Mouse (Mus musculus) c-Kit-positive CD71-negative TER-119-negative erythroid progenitor cells, embryonic 14.5 days (primary cell): ENCODE data around the gene Usp36.
A peak's percentile ranks its signal among the peaks of the same experiment; 100 is the strongest.
"Not testable (repeated sequence)": the region's sequence is repeated elsewhere in the genome, so short reads cannot be mapped to it uniquely, and the experiment has no call there.

Experiments used
- DNase-seq: peaks from one replicate; pipeline ENCODE4 v3.0.0-alpha.2; 2013; ENCODE audit warnings: low read depth

The Usp36 gene

GRCm38 (mm10) chr11:118289999-118290889 lies at the start of gene Usp36:
Usp36 (minus strand) TSS chr11:118290244.
- DNase-seq = peak; percentile 99

DNA sequence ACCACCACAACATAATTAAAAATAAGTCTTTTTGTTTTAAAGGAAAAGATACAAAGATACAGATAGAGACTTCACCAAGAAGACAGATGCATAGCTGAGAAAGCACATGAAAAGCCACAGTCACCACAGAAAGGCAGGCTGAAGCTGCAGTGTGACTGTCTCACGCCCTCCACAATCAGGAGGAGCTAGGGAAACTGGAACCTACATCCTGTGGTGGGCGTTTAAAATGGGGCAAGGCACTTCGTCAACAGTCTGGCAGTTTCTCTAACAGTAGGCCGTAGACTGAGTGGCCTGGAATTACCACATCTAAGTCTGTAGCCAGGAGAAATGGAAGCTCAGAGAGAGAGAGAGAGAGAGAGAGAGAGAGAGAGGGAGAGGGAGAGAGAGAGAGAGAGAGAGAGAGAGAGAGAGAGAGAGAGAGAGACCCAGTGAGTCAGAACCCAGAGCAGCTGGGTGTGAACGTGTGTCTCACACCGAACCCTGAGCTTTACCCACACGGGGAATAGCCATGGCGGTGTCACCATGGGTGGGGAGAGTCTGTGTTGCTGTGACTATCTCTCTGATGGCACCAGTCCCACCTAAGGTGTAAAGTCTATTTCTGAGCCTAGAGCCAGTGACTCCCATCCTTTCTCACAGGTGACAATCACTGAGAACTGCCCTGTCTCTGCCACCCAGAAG lies 47.6 kb upstream of the Usp36 start:
- no peak for DNase-seq

DNA sequence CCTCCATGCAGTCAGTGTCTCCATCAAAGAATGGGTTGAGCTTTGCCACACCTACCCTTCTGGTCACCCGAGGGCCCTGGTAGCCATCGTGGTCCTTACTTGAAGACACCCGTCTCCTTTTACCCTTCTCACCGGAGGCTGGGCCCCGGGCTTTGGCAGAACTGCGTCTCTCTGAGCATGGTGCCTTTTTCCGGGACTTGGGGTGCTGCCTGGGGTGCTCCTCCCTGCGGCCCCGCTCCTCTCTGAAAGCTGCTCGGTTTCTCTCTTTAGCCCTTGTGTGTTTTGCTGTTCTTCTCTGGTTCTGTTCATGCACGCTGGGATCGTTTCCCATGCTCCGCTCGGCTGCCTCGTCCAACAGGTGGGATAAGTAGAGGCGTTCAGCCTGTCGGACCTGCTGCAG lies 43.4 kb upstream of the Usp36 start:
- DNase-seq = no peak

DNA sequence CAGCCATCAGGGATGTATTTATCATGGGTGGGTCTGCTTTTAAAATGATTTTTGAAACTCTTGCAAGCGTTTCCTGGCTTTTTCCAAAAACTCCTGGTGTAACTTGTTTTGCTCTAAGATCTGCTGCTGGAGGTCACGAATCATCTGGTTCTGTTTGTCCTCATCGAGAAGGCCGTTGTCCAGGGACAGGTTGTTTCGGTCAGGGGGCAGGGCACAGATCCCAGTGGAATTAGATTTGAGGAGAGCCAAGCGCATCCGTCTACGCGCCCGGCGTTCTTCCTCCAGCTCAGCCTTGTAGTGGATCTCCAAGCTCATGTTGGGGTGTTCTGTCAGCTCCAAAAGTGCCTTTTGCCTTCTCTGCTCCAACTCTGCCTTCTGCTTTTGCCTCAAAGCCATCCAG lies 42.3 kb upstream of the Usp36 start:
- DNase-seq = no peak

DNA sequence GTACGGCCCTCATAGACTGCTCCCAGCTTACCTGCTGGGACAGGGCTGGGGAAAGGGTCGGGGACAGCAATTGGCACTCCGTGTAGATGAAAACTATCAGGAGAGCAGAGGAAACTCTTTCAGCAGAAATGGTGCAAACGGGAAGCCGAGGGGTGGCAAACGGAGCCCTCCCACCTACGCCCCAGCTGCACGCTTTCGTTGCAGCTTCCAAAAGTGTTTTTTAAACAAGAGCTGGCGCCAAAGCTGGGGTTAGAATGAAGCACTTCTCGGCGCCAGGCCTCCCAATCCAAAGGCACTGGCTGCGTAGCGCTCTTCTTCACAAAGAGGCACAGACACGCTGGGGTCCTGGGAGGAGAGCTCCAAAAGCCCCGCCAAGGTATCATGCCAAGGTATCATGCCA lies 40.7 kb upstream of the Usp36 start:
- no peak for DNase-seq

GRCm38 (mm10) chr11:118330361-118330760 lies 40.3 kb upstream of the Usp36 start:
- no peak for DNase-seq

DNA sequence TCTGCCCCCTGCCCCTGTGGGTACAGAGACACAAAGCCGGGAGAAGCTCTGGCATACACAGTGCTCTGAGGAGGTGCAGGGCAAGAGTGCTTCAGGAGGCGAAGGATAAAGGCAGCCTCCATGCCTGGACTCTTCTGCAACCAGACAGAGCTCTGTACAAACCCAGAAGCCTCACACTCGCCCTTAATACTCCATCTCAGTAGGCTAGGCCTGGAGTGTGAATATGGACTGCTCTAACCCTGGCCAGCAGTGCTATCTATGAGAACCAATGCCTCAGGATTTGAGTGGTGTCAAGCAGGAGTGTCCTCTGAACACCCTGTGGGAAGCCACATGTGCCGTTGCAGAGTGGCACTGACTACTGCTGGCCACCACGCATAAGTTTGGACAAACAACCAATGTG lies 38.9 kb upstream of the Usp36 start:
- no peak for DNase-seq

GRCm38 (mm10) chr11:118328511-118328910 lies 38.5 kb upstream of the Usp36 start:
- no peak for DNase-seq

- DNase-seq = no peak
Observed at GRCm38 (mm10) chr11:118326991-118327971, 37.2 kb upstream of the Usp36 start.

DNA sequence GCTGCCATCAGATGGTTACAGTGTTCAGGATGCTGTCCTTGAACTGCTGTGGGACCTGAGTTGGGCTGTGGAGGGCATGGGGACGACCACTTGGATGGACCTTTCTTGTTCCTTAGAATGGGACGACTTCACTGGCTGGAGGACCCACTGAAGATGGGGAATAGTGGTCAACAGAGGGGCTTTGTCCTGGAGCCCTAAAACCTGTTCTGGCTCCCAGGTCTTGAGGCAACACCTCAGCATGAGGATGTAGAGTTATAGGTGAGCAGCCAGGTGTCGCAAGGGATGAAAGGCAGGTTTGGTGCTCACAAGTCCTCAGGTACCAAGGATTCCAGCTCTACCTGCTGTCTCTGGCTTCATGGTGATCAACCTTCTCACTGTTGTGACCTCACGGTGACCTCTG lies 36.4 kb upstream of the Usp36 start:
- DNase-seq = no peak

DNA sequence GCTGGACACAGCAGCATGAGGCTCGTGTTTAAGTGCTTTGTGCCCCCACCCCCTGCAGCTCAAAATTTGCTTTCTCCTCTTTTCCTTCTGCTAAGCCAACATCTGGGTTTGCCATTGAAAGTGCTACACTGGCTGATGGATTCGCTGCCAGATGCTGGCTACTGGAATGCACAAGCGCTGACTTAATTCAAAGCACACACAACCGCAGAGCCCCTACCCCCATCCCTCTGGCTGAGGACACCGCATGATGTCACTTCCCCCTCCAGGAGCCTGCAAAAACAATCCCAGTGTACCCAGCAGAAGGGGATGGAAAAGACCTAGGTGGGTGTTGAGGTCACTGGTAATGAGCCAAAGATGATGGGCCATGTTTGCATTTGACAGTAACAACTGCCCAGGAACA lies 34.5 kb upstream of the Usp36 start:
- no peak for DNase-seq

- no peak for DNase-seq
Observed at GRCm38 (mm10) chr11:118323974-118324373, 33.9 kb upstream of the Usp36 start.

DNA sequence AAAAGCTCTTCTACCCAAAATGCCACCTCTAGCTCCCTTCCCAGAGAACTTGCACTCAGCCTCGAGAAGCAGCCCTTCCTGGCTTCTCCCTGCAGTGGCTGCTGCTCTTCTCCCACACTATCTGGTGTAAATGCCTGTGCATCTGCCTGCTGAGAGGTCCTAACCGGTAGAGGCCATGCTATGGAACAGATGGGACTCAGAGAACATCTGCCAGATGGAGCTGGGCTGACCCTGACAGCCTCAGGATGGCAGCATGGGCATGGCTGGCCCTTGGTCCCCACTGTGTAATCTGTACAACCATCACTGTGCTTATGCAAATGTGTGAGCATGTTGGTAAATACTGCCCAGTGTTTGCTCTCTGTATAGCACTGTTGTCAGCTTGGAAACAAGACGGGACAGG lies 32.6 kb upstream of the Usp36 start:
- no peak for DNase-seq

- no peak for DNase-seq
Observed at GRCm38 (mm10) chr11:118321971-118322370, 31.9 kb upstream of the Usp36 start.

- no peak for DNase-seq
Observed at GRCm38 (mm10) chr11:118321500-118321899, 31.5 kb upstream of the Usp36 start.

GRCm38 (mm10) chr11:118318678-118319077 lies 28.6 kb upstream of the Usp36 start:
- peak; percentile 20 for DNase-seq

DNA sequence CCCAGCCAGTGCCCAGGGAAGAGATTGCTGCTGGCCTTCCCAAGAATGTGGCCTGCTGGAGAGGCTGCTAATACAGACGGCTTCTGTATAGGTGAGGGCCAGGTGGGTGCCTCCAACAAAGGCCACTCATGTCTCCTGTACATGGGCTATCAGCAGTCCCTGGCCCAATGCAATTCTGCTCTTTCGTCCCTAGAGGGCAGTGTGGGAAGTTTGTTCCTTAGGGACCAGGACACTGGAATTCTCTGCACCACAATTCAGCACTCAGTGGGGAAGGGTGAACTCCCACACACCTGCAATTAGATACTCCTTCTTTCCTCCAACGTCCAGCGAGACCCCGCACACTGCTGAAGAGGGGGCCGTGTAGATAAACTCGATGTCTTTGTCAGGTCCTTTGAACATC lies 27.1 kb upstream of the Usp36 start:
- DNase-seq = peak; percentile 43

GRCm38 (mm10) chr11:118316231-118316806 lies 26.3 kb upstream of the Usp36 start:
- DNase-seq = no peak

DNA sequence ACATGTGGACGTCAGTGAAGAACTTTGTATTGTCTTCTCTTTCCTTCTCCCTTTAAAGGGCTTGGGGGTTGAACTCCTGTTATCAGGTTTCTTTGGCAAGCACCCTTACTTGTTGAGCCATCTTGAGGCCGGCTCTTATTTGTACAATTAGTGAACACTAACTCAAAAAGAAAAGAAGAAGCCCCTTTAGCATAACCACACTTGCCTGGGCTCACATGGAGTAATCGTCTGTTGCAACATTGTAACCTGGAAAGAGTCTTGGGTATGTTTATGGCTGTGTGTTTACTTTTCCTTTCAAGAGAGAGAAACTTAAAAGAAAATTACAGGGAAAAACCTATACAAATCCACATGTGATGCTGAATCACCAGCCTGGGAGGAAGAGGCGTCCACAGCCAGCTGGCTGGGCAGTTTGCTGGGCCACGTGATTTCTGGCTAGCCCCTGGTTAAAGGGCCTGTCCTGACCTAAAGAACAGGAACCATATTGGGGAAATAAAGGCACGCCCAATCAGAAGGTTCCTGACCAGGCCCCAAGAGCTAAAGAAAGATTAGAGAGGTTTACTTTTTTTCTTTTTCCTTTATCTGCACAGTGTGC lies 22.2 kb upstream of the Usp36 start:
- no peak for DNase-seq

DNA sequence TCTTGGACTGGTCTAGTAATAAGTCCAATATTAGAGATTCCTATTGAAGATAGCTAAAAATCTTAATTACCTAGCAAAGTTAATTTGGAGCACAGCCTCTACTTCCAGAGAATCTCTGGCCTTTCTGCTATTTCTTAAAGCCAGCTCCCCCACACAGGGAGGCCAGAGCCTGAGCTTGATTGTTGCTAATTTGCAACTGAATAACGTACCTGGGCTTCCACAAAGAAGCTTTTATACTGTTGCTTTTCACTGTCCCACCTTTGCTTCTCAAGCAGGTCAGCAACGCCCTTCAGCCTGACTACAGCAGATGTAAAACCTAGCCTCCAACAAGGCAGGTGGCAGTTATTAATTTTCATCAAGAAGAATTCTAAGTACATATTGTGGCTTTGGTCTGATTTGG lies 17.9 kb upstream of the Usp36 start:
- DNase-seq = not testable (repeated sequence)

DNA sequence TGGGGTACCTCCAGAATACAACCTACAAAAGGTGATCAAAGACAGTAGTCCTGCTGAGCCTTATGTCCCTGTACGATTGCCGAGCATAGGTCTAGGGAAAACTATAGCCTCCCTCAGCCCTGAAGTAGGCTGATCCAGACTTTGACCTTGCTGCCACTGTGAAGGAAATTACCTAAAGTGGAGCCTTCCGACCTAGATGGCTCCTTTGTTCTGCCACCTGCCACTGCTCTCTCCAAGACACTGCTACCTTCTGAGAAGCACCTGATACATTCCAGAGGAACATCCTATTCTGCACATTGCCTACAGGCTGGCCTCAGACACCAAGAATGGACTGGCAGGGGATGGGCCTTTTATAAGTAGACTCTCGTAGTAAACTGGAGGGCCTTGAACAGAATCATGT lies 13.9 kb upstream of the Usp36 start:
- not testable (repeated sequence) for DNase-seq
